Mouse (Mus musculus) embryonic fibroblast, embryonic 13.5 days (primary cell): ENCODE data around the gene Grap.

Source experiments
- CTCF ChIP-seq: IDR thresholded peaks from 2 replicates; pipeline ENCODE4 v1.5.1; 2011; ENCODE audit warnings: mild to moderate bottlenecking, control low read depth, low read length, moderate library complexity, borderline replicate concordance; ENCODE audit not compliant: insufficient read depth
- POLR2A ChIP-seq: IDR thresholded peaks from 2 replicates; pipeline ENCODE4 v1.6.1; 2011; ENCODE audit warnings: low read depth, mild to moderate bottlenecking, control low read depth, low read length, moderate library complexity

- TF ChIP-seq POLR2A = no peak
- TF ChIP-seq CTCF = no peak
These were observed 41.9 kb upstream of the Grap start for GRCm38 (mm10) chr11:61611197-61611596.
